In genomic region chr4:134286226-134287167, GRCm38 (mm10) we compare ENCODE assay signal across 8 mouse cellular contexts. TPM values are rescaled to one million over a fixed set of nuclear protein-coding genes. Genes with fewer than 3 reads are reported as not detected.
A peak's percentile ranks its signal among the peaks of the same experiment; 100 is the strongest.
DNase-seq lines count a peak whose midpoint lies in the region; ATAC-seq and TF ChIP-seq lines count a peak whose summit lies in the region.

No protein-coding gene starts in this region.

- no peak for TF ChIP-seq EP300 in CH12.LX (IDR thresholded peaks at IDR 0.05; ENCODE audit: low read length)
- no peak for TF ChIP-seq EP300 in lung, postnatal 0 days (IDR thresholded peaks at IDR 0.05)

- in situ Hi-C loops in CH12.LX (cut with MboI; ENCODE audit: low pct_ligation_motif_present, low pct_unique_long_range_greater_than_20kb, low sequenced_read_pairs), result loop anchor here (5.0 kb wide), 1 partner anchor 39 kb away; the partner anchor contains the start of genes Gm30191 and Zfp593

- no peak for DNase-seq in kidney, adult 9 months
- peak; percentile 11 for DNase-seq in CH12.LX (ENCODE audit: extremely low read depth)
- peak; percentile 42 for DNase-seq in lung, postnatal 0 days (ENCODE audit: low spot score)
- DNase-seq in B cell, adult 2 months, result no peak
- no peak for DNase-seq in frontal cortex, postnatal 14 days (ENCODE audit: low spot score in 2 of 2)

- TF ChIP-seq POLR2A in CH12.LX (IDR thresholded peaks at IDR 0.05; ENCODE audit: low read depth, low read length), result no peak
- TF ChIP-seq POLR2A in cortical plate, adult 2 months (IDR thresholded peaks at IDR 0.05; ENCODE audit: extremely low read depth, insufficient read depth, low read length), result no peak

- H3K4me3 ChIP-seq in kidney, embryonic 14.5 days (ENCODE audit: low read length), result peak overlapping the region; percentile 78
- peak overlapping the region; percentile 79 to 99 (median 96) for H3K4me3 ChIP-seq in CH12.LX (replicated peaks in 1 of 3; ENCODE audit: low read depth in 2 of 3, low read length in 2 of 3, poor library complexity in 1 of 3)
- H3K4me3 ChIP-seq in cortical plate, adult 2 months (ENCODE audit: insufficient read depth, low read length), result peak overlapping the region; percentile 72
- H3K4me3 ChIP-seq in hindbrain, embryonic 13.5 days, result peak overlapping the region; percentile 99
- peak overlapping the region; percentile 93 for H3K4me3 ChIP-seq in lung, postnatal 0 days (ENCODE audit: low read depth, low read length)

- 2% methylated on average over 59 of the region's 59 CpGs for WGBS in kidney, embryonic 14.5 days
- 3% methylated on average over 59 of the region's 59 CpGs for WGBS in hindbrain, embryonic 13.5 days
- WGBS in lung, postnatal 0 days, result under 1% methylated on average over 52 of the region's 59 CpGs

- no peaks in the 10 kb centered on the region for H3K27me3 ChIP-seq in kidney, embryonic 14.5 days (ENCODE audit: control insufficient read depth, insufficient read depth, low read length)
- H3K27me3 ChIP-seq in CH12.LX (replicated peaks), result no peaks in the 10 kb centered on the region
- H3K27me3 ChIP-seq in hindbrain, embryonic 13.5 days, result no peaks in the 10 kb centered on the region
- no peaks in the 10 kb centered on the region for H3K27me3 ChIP-seq in lung, postnatal 0 days (replicated peaks; ENCODE audit: insufficient read depth, low read length)

- H3K4me2 ChIP-seq in kidney, embryonic 14.5 days (replicated peaks; ENCODE audit: low read depth, low read length), result peak overlapping the region; percentile 91
- peak overlapping the region; percentile 81 for H3K4me2 ChIP-seq in CH12.LX (ENCODE audit: insufficient read depth, low read depth, poor library complexity, severe bottlenecking)
- H3K4me2 ChIP-seq in hindbrain, embryonic 13.5 days, result peak overlapping the region; percentile 94
- peak overlapping the region; percentile 94 for H3K4me2 ChIP-seq in lung, postnatal 0 days (replicated peaks; ENCODE audit: low read depth, low read length)

- peaks cover 18% of the 10 kb centered on the region for H3K79me2 ChIP-seq in CH12.LX (replicated peaks; ENCODE audit: control insufficient read depth, extremely low read depth, insufficient read depth, poor library complexity, severe bottlenecking)

- H3K36me3 ChIP-seq in kidney, embryonic 14.5 days (ENCODE audit: control insufficient read depth, insufficient read depth, low read length), result peaks cover 30% of the 10 kb centered on the region
- peaks cover 9 to 33% of the 10 kb centered on the region in 2 experiments for H3K36me3 ChIP-seq in CH12.LX (replicated peaks in 1 of 2; ENCODE audit: control insufficient read depth in 1 of 2, insufficient read depth in 1 of 2, low read length in 1 of 2)
- peaks cover 33% of the 10 kb centered on the region for H3K36me3 ChIP-seq in hindbrain, embryonic 13.5 days
- 0 out of 2 replicates have a peak, but pooled peaks cover 6% of the 10 kb centered on the region for H3K36me3 ChIP-seq in lung, postnatal 0 days (ENCODE audit: insufficient read depth, low read length)

- TF ChIP-seq CTCF in CH12.LX (conservative IDR thresholded peaks at IDR 0.05 in 1 of 2, IDR thresholded peaks at IDR 0.05 in 1 of 2; ENCODE audit: low read depth in 2 of 2, low read length in 2 of 2), result no peak
- no peak for TF ChIP-seq CTCF in cortical plate, adult 2 months (IDR thresholded peaks at IDR 0.05; ENCODE audit: extremely low read depth, insufficient read depth, low read length)
- TF ChIP-seq CTCF in lung, postnatal 0 days (IDR thresholded peaks at IDR 0.05), result no peak

- peaks cover 17% of the 10 kb centered on the region for H3K4me1 ChIP-seq in kidney, embryonic 14.5 days (ENCODE audit: control insufficient read depth, insufficient read depth, low read length)
- H3K4me1 ChIP-seq in CH12.LX (ENCODE audit: control insufficient read depth in 1 of 2, insufficient read depth in 2 of 2), result peaks cover 0 to 25% of the 10 kb centered on the region in 2 experiments; a peak in 2 of 4 replicates
- peaks cover 4% of the 10 kb centered on the region for H3K4me1 ChIP-seq in cortical plate, adult 2 months (ENCODE audit: control insufficient read depth, insufficient read depth, low read length)
- H3K4me1 ChIP-seq in hindbrain, embryonic 13.5 days (replicated peaks), result peaks cover 25% of the 10 kb centered on the region
- H3K4me1 ChIP-seq in lung, postnatal 0 days (ENCODE audit: insufficient read depth, low read depth, low read length), result peaks cover 9% of the 10 kb centered on the region; the same call in 1 of the 2 replicates

- H3K27ac ChIP-seq in kidney, embryonic 14.5 days (ENCODE audit: low read depth, low read length), result peak overlapping the region; percentile 34; the same call in 1 of the 2 replicates
- peak overlapping the region; percentile 25; the same call in 1 of the 2 replicates for H3K27ac ChIP-seq in CH12.LX (ENCODE audit: insufficient read depth, low read depth)
- no peak overlapping the region for H3K27ac ChIP-seq in cortical plate, adult 2 months (ENCODE audit: insufficient read depth, low read length)
- peak overlapping the region; percentile 100 for H3K27ac ChIP-seq in hindbrain, embryonic 13.5 days
- H3K27ac ChIP-seq in lung, postnatal 0 days (ENCODE audit: low read length), result peak overlapping the region; percentile 98

- no peaks in the 10 kb centered on the region for H3K9me3 ChIP-seq in kidney, embryonic 14.5 days (ENCODE audit: control insufficient read depth, low read length)
- no peaks in the 10 kb centered on the region for H3K9me3 ChIP-seq in CH12.LX (replicated peaks; ENCODE audit: low read length)
- H3K9me3 ChIP-seq in hindbrain, embryonic 13.5 days, result no peaks in the 10 kb centered on the region
- H3K9me3 ChIP-seq in lung, postnatal 0 days (ENCODE audit: low read length), result no peaks in the 10 kb centered on the region

- dilution Hi-C loops in CH12.LX (cut with MboI; ENCODE audit: extremely low pct_ligation_motif_present, extremely low pct_unique_long_range_greater_than_20kb, low sequenced_read_pairs), result no loop called here

- ATAC-seq in kidney, embryonic 14.5 days (ENCODE audit: low FRiP score, low TSS enrichment), result peak; percentile 59
- peak; percentile 67 for ATAC-seq in hindbrain, embryonic 13.5 days (ENCODE audit: low FRiP score)
- peak; percentile 20 for ATAC-seq in lung, postnatal 0 days

- no peak for TF ChIP-seq RAD21 in CH12.LX (IDR thresholded peaks at IDR 0.05; ENCODE audit: low read depth, low read length)

- H3K9ac ChIP-seq in kidney, embryonic 14.5 days (ENCODE audit: low read depth, low read length), result peak overlapping the region; percentile 85
- H3K9ac ChIP-seq in CH12.LX (ENCODE audit: insufficient read depth, low read depth), result peak overlapping the region; percentile 68
- H3K9ac ChIP-seq in hindbrain, embryonic 13.5 days, result peak overlapping the region; percentile 93
- H3K9ac ChIP-seq in lung, postnatal 0 days (replicated peaks; ENCODE audit: low read depth), result peak overlapping the region; percentile 86

TF ChIP-seq in CH12.LX, 34 proteins besides CTCF, POLR2A, EP300 and RAD21 (continues in another document):
- TF ChIP-seq MYC (IDR thresholded peaks at IDR 0.05; ENCODE audit: low read depth, low read length) (no peak), KAT2A (IDR thresholded peaks at IDR 0.05; ENCODE audit: insufficient replicate concordance, low read length) (no peak), TCF12 (IDR thresholded peaks at IDR 0.05; ENCODE audit: low read depth, low read length) (no peak), CHD1 (IDR thresholded peaks at IDR 0.05; ENCODE audit: low read depth, low read length) (no peak)

RNA-seq across cellular contexts. Expression of gene Pdik1l, which starts 1.2 kb away (rescaled TPM):
- polyA plus RNA-seq in kidney, embryonic 14.5 days (2014; fragmentation: Nextera tagmentation; extraction: Ambion mirVana), result 14.9 and 18.8 TPM in 2 replicates
- 14.6 and 16.1 TPM in 2 replicates for total RNA-seq in CH12.LX (2012; rRNA removed)
- total RNA-seq in CH12.LX (2014; rRNA removed), result 13.7 and 14.8 TPM in 2 replicates
- polyA plus RNA-seq in CH12.LX (2012; ENCODE audit: insufficient read length, low read depth), result 12.1 and 15.6 TPM in 2 replicates
- polyA plus RNA-seq in cortical plate, adult 2 months (2012; rRNA removed), result 8.9 and 9.1 TPM in 2 replicates
- polyA plus RNA-seq in hindbrain, embryonic 13.5 days (2015; fragmentation: Nextera tagmentation; extraction: Ambion mirVana), result 35.0 and 37.3 TPM in 2 replicates
- polyA plus RNA-seq in lung, postnatal 0 days (2015; fragmentation: Nextera tagmentation; extraction: Ambion mirVana), result 9.9 and 10.0 TPM in 2 replicates

RNA-seq across cellular contexts. Expression of gene Trim63, which starts 28.4 kb away (rescaled TPM):
- 0.88 and 1.4 TPM in 2 replicates for polyA plus RNA-seq in kidney, embryonic 14.5 days (2014; fragmentation: Nextera tagmentation; extraction: Ambion mirVana)
- total RNA-seq in CH12.LX (2012; rRNA removed) (0.25 TPM in 1 of 2 replicates, not detected in the other), CH12.LX (2014; rRNA removed) (0.16 TPM in 1 of 2 replicates, not detected in the other)
- 0.38 and 0.49 TPM in 2 replicates for polyA plus RNA-seq in CH12.LX (2012; ENCODE audit: insufficient read length, low read depth)
- 0.17 and 0.19 TPM in 2 replicates for polyA plus RNA-seq in cortical plate, adult 2 months (2012; rRNA removed)
- 0.38 and 0.51 TPM in 2 replicates for polyA plus RNA-seq in hindbrain, embryonic 13.5 days (2015; fragmentation: Nextera tagmentation; extraction: Ambion mirVana)
- polyA plus RNA-seq in lung, postnatal 0 days (2015; fragmentation: Nextera tagmentation; extraction: Ambion mirVana), result 0.75 and 1.3 TPM in 2 replicates

RNA-seq across cellular contexts. Expression of gene Grrp1, which starts 32.6 kb away (rescaled TPM):
- polyA plus RNA-seq in kidney, embryonic 14.5 days (2014; fragmentation: Nextera tagmentation; extraction: Ambion mirVana), result 9.2 and 12.8 TPM in 2 replicates
- total RNA-seq in CH12.LX (2012; rRNA removed) (not detected in 2 replicates), CH12.LX (2014; rRNA removed) (not detected in 2 replicates)
- polyA plus RNA-seq in CH12.LX (2012; ENCODE audit: insufficient read length, low read depth), result not detected in 2 replicates
- 7.7 and 8.5 TPM in 2 replicates for polyA plus RNA-seq in cortical plate, adult 2 months (2012; rRNA removed)
- polyA plus RNA-seq in hindbrain, embryonic 13.5 days (2015; fragmentation: Nextera tagmentation; extraction: Ambion mirVana), result 9.3 and 14.2 TPM in 2 replicates
- polyA plus RNA-seq in lung, postnatal 0 days (2015; fragmentation: Nextera tagmentation; extraction: Ambion mirVana), result 23.6 and 24.5 TPM in 2 replicates

RNA-seq across cellular contexts. Expression of gene Gm30191, which starts 39.8 kb away (rescaled TPM):
- polyA plus RNA-seq in kidney, embryonic 14.5 days (2014; fragmentation: Nextera tagmentation; extraction: Ambion mirVana), result not detected in 2 replicates
- total RNA-seq in CH12.LX (2012; rRNA removed), result not detected in 2 replicates
- total RNA-seq in CH12.LX (2014; rRNA removed), result not detected in 2 replicates
- not detected in 2 replicates for polyA plus RNA-seq in CH12.LX (2012; ENCODE audit: insufficient read length, low read depth)
- not detected in 2 replicates for polyA plus RNA-seq in cortical plate, adult 2 months (2012; rRNA removed)
- 0.54 and 0.74 TPM in 2 replicates for polyA plus RNA-seq in hindbrain, embryonic 13.5 days (2015; fragmentation: Nextera tagmentation; extraction: Ambion mirVana)
- polyA plus RNA-seq in lung, postnatal 0 days (2015; fragmentation: Nextera tagmentation; extraction: Ambion mirVana), result not detected in 2 replicates

RNA-seq across cellular contexts. Expression of gene Zfp593, which starts 41.1 kb away (rescaled TPM):
- polyA plus RNA-seq in kidney, embryonic 14.5 days (2014; fragmentation: Nextera tagmentation; extraction: Ambion mirVana), result 17.5 and 18.9 TPM in 2 replicates
- total RNA-seq in CH12.LX (2012; rRNA removed), result 29.1 and 32.3 TPM in 2 replicates
- 31.2 and 34.7 TPM in 2 replicates for total RNA-seq in CH12.LX (2014; rRNA removed)
- 27.9 and 28.9 TPM in 2 replicates for polyA plus RNA-seq in CH12.LX (2012; ENCODE audit: insufficient read length, low read depth)
- polyA plus RNA-seq in cortical plate, adult 2 months (2012; rRNA removed), result 12.0 and 13.5 TPM in 2 replicates
- 15.5 and 15.7 TPM in 2 replicates for polyA plus RNA-seq in hindbrain, embryonic 13.5 days (2015; fragmentation: Nextera tagmentation; extraction: Ambion mirVana)
- 9.0 and 9.2 TPM in 2 replicates for polyA plus RNA-seq in lung, postnatal 0 days (2015; fragmentation: Nextera tagmentation; extraction: Ambion mirVana)

Comparison
In these comparisons a context has a peak if more than half of its experiments do, and no peak if none do; other contexts are left out.
1. DNase-seq: peak in CH12.LX (single experiment) and lung, postnatal 0 days (single experiment); none in kidney, adult 9 months (single experiment), B cell, adult 2 months (0 of 2) and frontal cortex, postnatal 14 days (0 of 2).
2. Peak in every context shown above with its lines, with median percentiles within 50 percentile points of each other: ATAC-seq, H3K4me2 ChIP-seq, H3K4me3 ChIP-seq and H3K9ac ChIP-seq.